Mouse (Mus musculus): ENCODE measurements around the gene Rpl10-ps3. TPM values are rescaled to one million over a fixed set of nuclear protein-coding genes. Genes with fewer than 3 reads are reported as not detected.

The Rpl10-ps3 gene
- total RNA-seq, 1 experiment from 2014 or later: 875 TPM

- DNase-seq: no peak
Observed at GRCm38 (mm10) chr9:50311036-50311545, 33.7 kb downstream of the Rpl10-ps3 start.

GRCm38 (mm10) chr9:50305666-50306402, 38.9 kb downstream of the Rpl10-ps3 start:
- no peak for DNase-seq

GRCm38 (mm10) chr9:50305046-50305445, 39.7 kb downstream of the Rpl10-ps3 start:
- no peak for DNase-seq

- no peak for DNase-seq
Observed at GRCm38 (mm10) chr9:50304004-50304403, 40.8 kb downstream of the Rpl10-ps3 start.

- DNase-seq: no peak
Observed at GRCm38 (mm10) chr9:50301722-50302121, 43.0 kb downstream of the Rpl10-ps3 start.

GRCm38 (mm10) chr9:50298389-50298788, 46.4 kb downstream of the Rpl10-ps3 start:
- no peak for DNase-seq

Other genes starting within 250 kb of the Rpl10-ps3 start
- 0.18 TPM in 1 of 2 replicates, not detected in the other for gene Plet1, start 149.6 kb upstream of the Rpl10-ps3 start, total RNA-seq (2021)
- gene Pts, start 183.8 kb upstream of the Rpl10-ps3 start, total RNA-seq (2021): 68.9 and 81.6 TPM in 2 replicates
- gene Il18, start 209.9 kb upstream of the Rpl10-ps3 start, total RNA-seq (2021): 3.4 and 5.1 TPM in 2 replicates
- 4.5 and 4.8 TPM in 2 replicates for gene Bco2, start 210.2 kb upstream of the Rpl10-ps3 start, total RNA-seq (2021)
- not detected in 2 replicates for gene Tex12, start 216.4 kb upstream of the Rpl10-ps3 start, total RNA-seq (2021)